Mouse (Mus musculus) ovary, postnatal 10 days (tissue): ENCODE measurements around the gene Asic1.

ENCODE experiments used
- DNase-seq: peaks from one replicate; pipeline ENCODE4 v3.0.0; 2022; ENCODE audit warnings: low spot score

Gene Asic1

GRCm38 (mm10) chr15:99701999-99702900 lies 32.1 kb downstream of the Asic1 start, which contains the start of gene Smarcd1:
TSS of gene Smarcd1 (plus strand) at chr15:99702129.
- DNase-seq: peak; percentile 95

- DNase-seq: no peak
These were observed 32.9 kb downstream of the Asic1 start for GRCm38 (mm10) chr15:99703104-99703503.

- DNase-seq: no peak
These were observed 33.5 kb downstream of the Asic1 start for GRCm38 (mm10) chr15:99703676-99704040.

- no peak for DNase-seq
These were observed 34.0 kb downstream of the Asic1 start for GRCm38 (mm10) chr15:99704041-99704681.

- no peak for DNase-seq
These were observed 34.7 kb downstream of the Asic1 start for GRCm38 (mm10) chr15:99704881-99705280.

GRCm38 (mm10) chr15:99705440-99706048 lies 35.4 kb downstream of the Asic1 start, which contains the start of gene Gm17349:
TSS of gene Gm17349 (minus strand) at chr15:99705490.
- no peak for DNase-seq

GRCm38 (mm10) chr15:99708176-99708575 lies 38.0 kb downstream of the Asic1 start:
- DNase-seq: no peak

- DNase-seq: no peak
These were observed 40.3 kb downstream of the Asic1 start for GRCm38 (mm10) chr15:99710221-99711190.

GRCm38 (mm10) chr15:99711491-99711890 lies 41.3 kb downstream of the Asic1 start:
- DNase-seq: no peak

GRCm38 (mm10) chr15:99712666-99713559 lies 42.7 kb downstream of the Asic1 start:
- no peak for DNase-seq

- no peak for DNase-seq
These were observed 43.4 kb downstream of the Asic1 start for GRCm38 (mm10) chr15:99713569-99713968.

- no peak for DNase-seq
These were observed 44.0 kb downstream of the Asic1 start for GRCm38 (mm10) chr15:99714206-99714605.

- no peak for DNase-seq
These were observed 44.7 kb downstream of the Asic1 start for GRCm38 (mm10) chr15:99714858-99715257.

- DNase-seq: no peak
These were observed 45.2 kb downstream of the Asic1 start for GRCm38 (mm10) chr15:99715361-99715865.

- no peak for DNase-seq
These were observed 46.0 kb downstream of the Asic1 start for GRCm38 (mm10) chr15:99715982-99716746.

GRCm38 (mm10) chr15:99716814-99717213 lies 46.6 kb downstream of the Asic1 start:
- no peak for DNase-seq

GRCm38 (mm10) chr15:99717386-99718334 lies 47.5 kb downstream of the Asic1 start, which contains the start of gene Gpd1:
TSS of gene Gpd1 (plus strand) at chr15:99717515.
- DNase-seq: no peak

- DNase-seq: no peak
These were observed 48.4 kb downstream of the Asic1 start for GRCm38 (mm10) chr15:99718461-99719021.
